Mouse (Mus musculus) kidney, postnatal 4 days (tissue): ENCODE results near the gene Vapa.

Experiments
- DNase-seq, 2 experiments: peaks; one replicate each; pipeline ENCODE4 v3.0.0; 2021; ENCODE audit warnings: mixed read lengths in 2 of 2

Gene Vapa

GRCm38 (mm10) chr17:65623130-65623529 lies 9.8 kb upstream of the Vapa start:
- no peak for DNase-seq

- DNase-seq, result no peak
Measured at GRCm38 (mm10) chr17:65618431-65618830, 5.1 kb upstream of the Vapa start.

- DNase-seq, result no peak
Measured at GRCm38 (mm10) chr17:65615678-65616077, 2.3 kb upstream of the Vapa start.

- DNase-seq, result no peak
Measured at GRCm38 (mm10) chr17:65614431-65614830, 1.1 kb upstream of the Vapa start.

GRCm38 (mm10) chr17:65613142-65613462 lies 253 bp downstream of the Vapa start:
- DNase-seq, result no peak

- peak; percentile 59 to 70 for DNase-seq
Measured at GRCm38 (mm10) chr17:65612391-65613141, 789 bp downstream of the Vapa start.

- DNase-seq, result no peak
Measured at GRCm38 (mm10) chr17:65611721-65612120, 1.6 kb downstream of the Vapa start.

GRCm38 (mm10) chr17:65608743-65609142 lies 4.6 kb downstream of the Vapa start:
- no peak for DNase-seq

GRCm38 (mm10) chr17:65608312-65608687 lies 5.1 kb downstream of the Vapa start:
- DNase-seq, result no peak

- DNase-seq, result peak; percentile 35 to 51
Measured at GRCm38 (mm10) chr17:65607574-65608311, 5.6 kb downstream of the Vapa start.

GRCm38 (mm10) chr17:65606014-65606413 lies 7.3 kb downstream of the Vapa start:
- no peak for DNase-seq

- DNase-seq, result no peak
Measured at GRCm38 (mm10) chr17:65604892-65605291, 8.5 kb downstream of the Vapa start.

- DNase-seq, result no peak
Measured at GRCm38 (mm10) chr17:65604315-65604714, 9.0 kb downstream of the Vapa start.

- no peak for DNase-seq
Measured at GRCm38 (mm10) chr17:65597857-65598486, 15.4 kb downstream of the Vapa start.

GRCm38 (mm10) chr17:65594687-65595086 lies 18.7 kb downstream of the Vapa start:
- no peak for DNase-seq

- no peak for DNase-seq
Measured at GRCm38 (mm10) chr17:65586892-65587291, 26.5 kb downstream of the Vapa start.

- no peak for DNase-seq
Measured at GRCm38 (mm10) chr17:65581440-65581839, 31.9 kb downstream of the Vapa start.

- DNase-seq, result no peak
Measured at GRCm38 (mm10) chr17:65579766-65580165, 33.6 kb downstream of the Vapa start.

- no peak for DNase-seq
Measured at GRCm38 (mm10) chr17:65575339-65575738, 38.0 kb downstream of the Vapa start.

GRCm38 (mm10) chr17:65574850-65575249 lies 38.5 kb downstream of the Vapa start:
- no peak for DNase-seq

- DNase-seq, result no peak
Measured at GRCm38 (mm10) chr17:65571866-65572265, 41.5 kb downstream of the Vapa start.

GRCm38 (mm10) chr17:65571466-65571865 lies 41.9 kb downstream of the Vapa start:
- DNase-seq, result no peak

- DNase-seq, result no peak
Measured at GRCm38 (mm10) chr17:65564189-65564588, 49.2 kb downstream of the Vapa start.

GRCm38 (mm10) chr17:65563345-65563744 lies 50.0 kb downstream of the Vapa start:
- no peak for DNase-seq
